Mouse (Mus musculus): ENCODE results near the gene Bloc1s4.

DNA sequence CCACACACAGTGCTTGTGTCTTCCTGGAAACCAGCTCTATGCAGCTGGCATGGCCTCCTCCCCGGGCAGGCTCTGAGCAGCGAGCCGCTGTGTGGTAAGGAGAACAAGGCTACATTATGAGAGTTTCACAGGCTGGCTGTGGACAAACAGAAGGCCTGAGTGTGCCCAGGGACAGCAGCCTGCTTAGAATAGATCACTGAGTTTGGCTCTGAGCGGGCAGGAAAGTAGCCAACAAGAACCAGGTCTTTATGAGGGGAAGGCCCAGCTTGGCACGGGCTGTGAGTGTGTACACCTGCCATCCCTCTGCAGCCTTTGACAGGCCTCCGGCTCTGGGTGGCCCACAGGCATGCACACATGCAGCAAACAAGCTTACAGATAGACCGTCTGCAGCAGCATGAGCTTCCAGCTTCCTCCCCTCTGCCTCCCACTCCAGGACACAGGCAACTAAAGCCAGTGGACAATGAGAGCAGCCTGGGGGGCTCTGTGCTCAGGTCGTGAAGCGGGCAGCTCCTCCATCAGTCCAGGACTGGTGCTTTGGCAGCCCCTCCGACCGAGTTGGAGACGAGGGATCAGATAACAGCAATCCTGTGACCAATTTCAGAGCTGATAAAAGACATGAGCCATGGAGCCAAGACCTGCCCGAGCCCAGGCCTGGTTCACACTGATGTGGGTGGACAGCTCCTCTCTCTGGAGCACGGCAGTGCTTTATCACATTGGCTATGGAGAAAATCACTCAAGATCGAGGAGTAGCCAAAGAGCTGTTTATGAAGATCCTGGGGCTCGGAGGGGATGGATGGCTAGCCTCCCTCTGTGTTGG lies 9.4 kb downstream of the Bloc1s4 start:
- TF ChIP-seq GATA1 (IDR thresholded peaks at IDR 0.05; ENCODE audit: borderline replicate concordance, low read length) (no peak), FLI1 (IDR thresholded peaks at IDR 0.05; ENCODE audit: low read length) (no peak)
